23 mouse cellular contexts compared by ENCODE assay signal in genomic region chr10:111302486-111302885, GRCm38 (mm10).
"Had no signal": no experiment of that assay in that cellular context is flagged by ENCODE, and none has a peak within 500 bp of the region (broad histone marks: within the 10 kb centered on the region; RNA-seq: fewer than 3 reads in every experiment).

No protein-coding gene starts in this region.

- H3K9ac ChIP-seq: heart, embryonic 12.5 days; hindbrain, embryonic 13.5 days; hindbrain, embryonic 15.5 days; limb, embryonic 13.5 days; limb, embryonic 15.5 days; liver, embryonic 13.5 days had no signal

- H3K27me3 ChIP-seq: heart, embryonic 12.5 days; hindbrain, embryonic 13.5 days; hindbrain, embryonic 15.5 days; limb, embryonic 13.5 days; limb, embryonic 15.5 days; liver, embryonic 13.5 days had no signal

- DNase-seq: gastrocnemius, adult 2 months; gastrocnemius, postnatal 10 days; gastrocnemius, postnatal 25 days; heart, adult 2 months; heart, postnatal 10 days; heart, postnatal 36 days; kidney, adult 18-20 months; kidney, adult 8-10 months; kidney, postnatal 10 days; kidney, postnatal 25 days; kidney, postnatal 4 days; liver, embryonic 13.5 days had no signal

- H3K27ac ChIP-seq: gastrocnemius, adult 2 months; heart, adult 2 months; hindbrain, embryonic 13.5 days; hindbrain, embryonic 15.5 days; hindbrain, postnatal 0 days; layer of hippocampus, adult 2 months; left cerebral cortex, adult 2 months; limb, embryonic 13.5 days; limb, embryonic 15.5 days; liver, embryonic 13.5 days had no signal

- ATAC-seq: forebrain, embryonic 16.5 days; hindbrain, postnatal 0 days; intestine, embryonic 16.5 days had no signal

- H3K4me2 ChIP-seq: heart, embryonic 12.5 days; hindbrain, embryonic 13.5 days; hindbrain, embryonic 15.5 days; limb, embryonic 13.5 days; limb, embryonic 15.5 days; liver, embryonic 11.5 days; liver, embryonic 13.5 days had no signal

- H3K9me3 ChIP-seq: heart, embryonic 12.5 days; hindbrain, embryonic 13.5 days; hindbrain, embryonic 15.5 days; limb, embryonic 13.5 days; limb, embryonic 15.5 days; liver, embryonic 13.5 days had no signal

- H3K4me3 ChIP-seq: gastrocnemius, adult 2 months; heart, adult 2 months; heart, embryonic 12.5 days; hindbrain, embryonic 13.5 days; hindbrain, embryonic 15.5 days; layer of hippocampus, adult 2 months; left cerebral cortex, adult 2 months; limb, embryonic 13.5 days; limb, embryonic 15.5 days; liver, embryonic 13.5 days had no signal

- H3K36me3 ChIP-seq: heart, embryonic 12.5 days; hindbrain, embryonic 15.5 days; limb, embryonic 13.5 days; limb, embryonic 15.5 days; liver, embryonic 13.5 days had no signal

- H3K4me1 ChIP-seq: limb, embryonic 13.5 days had no signal
